Mouse (Mus musculus): ENCODE data around the gene Rasal2. TPM values are rescaled to one million over a fixed set of nuclear protein-coding genes. Genes with fewer than 3 reads are reported as not detected.
"Not testable (repeated sequence)": the region's sequence is repeated elsewhere in the genome, so short reads cannot be mapped to it uniquely, and the experiment has no call there.

Rasal2 gene
- polyA plus RNA-seq, 1 experiment from 2014 or later = 6.2 TPM

DNA sequence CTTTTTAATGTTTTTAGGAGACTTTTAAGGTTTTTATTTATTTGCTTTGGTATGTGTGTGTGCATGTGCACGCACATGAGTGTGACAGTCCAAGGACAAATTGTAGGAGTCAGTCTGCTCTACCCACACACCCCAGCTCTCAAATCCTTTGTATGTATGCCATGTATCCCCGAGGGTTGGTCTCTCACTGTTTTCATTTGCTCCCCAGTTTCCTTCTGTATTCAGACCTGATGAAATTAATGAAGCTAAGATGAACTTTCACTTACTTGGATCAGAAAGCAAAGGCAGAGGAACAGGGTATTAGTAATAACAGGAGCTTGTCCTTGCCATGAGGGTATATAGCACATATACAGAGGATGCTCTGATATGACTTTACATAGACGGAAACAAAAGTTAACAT lies 165.1 kb downstream of the Rasal2 start:
- Histone ChIP-seq H3K9me3 (replicated peaks) (no peaks in the 10 kb centered on the region), H3K4me1 (0 out of 2 replicates have a peak, but pooled peaks cover 4% of the 10 kb centered on the region), H3K36me3 (no peaks in the 10 kb centered on the region), H3K4me3 (no peak overlapping the region), H3K27ac (no peak overlapping the region), H3K27me3 (ENCODE audit: low read depth, poor library complexity, severe bottlenecking) (no peaks in the 10 kb centered on the region)
- 89% methylated on average over 3 of the region's 3 CpGs for WGBS
- no peak for DNase-seq (ENCODE audit: low spot score)

GRCm38 (mm10) chr1:157246779-157247178 lies 165.6 kb downstream of the Rasal2 start:
- no peak overlapping the region for H3K4me3 ChIP-seq
- DNase-seq (ENCODE audit: low spot score) = no peak
- 78% methylated on average over 1 of the region's 1 CpGs for WGBS

DNA sequence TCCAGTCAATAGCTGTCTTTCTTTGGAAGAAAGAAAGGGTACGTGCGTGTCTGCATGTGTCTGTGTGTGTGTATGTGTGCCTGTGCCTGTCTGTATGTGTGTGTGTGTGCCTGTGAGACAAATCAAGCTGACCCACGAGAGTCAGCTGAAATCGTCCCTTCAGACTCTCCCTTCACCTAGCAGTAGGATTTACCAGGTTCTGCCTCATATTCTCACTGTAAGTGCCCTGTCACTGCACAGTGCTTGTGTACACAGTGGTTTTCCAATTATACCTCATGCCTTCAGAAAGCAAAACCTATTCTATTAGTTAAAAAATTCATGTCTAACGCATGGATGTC lies 168.0 kb downstream of the Rasal2 start:
- 81% methylated on average over 5 of the region's 5 CpGs for WGBS
- Histone ChIP-seq H3K4me3 (no peak overlapping the region), H3K27ac (no peak overlapping the region), H3K36me3 (no peaks in the 10 kb centered on the region), H3K9me3 (replicated peaks) (no peaks in the 10 kb centered on the region), H3K4me1 (0 out of 2 replicates have a peak, but pooled peaks cover 4% of the 10 kb centered on the region), H3K27me3 (ENCODE audit: low read depth, poor library complexity, severe bottlenecking) (no peaks in the 10 kb centered on the region)
- DNase-seq (ENCODE audit: low spot score) = no peak

More at GRCm38 (mm10) chr1:157246779-157247178, 165.6 kb downstream of the Rasal2 start:
- no peaks in the 10 kb centered on the region for H3K36me3 ChIP-seq
- 0 out of 2 replicates have a peak, but pooled peaks cover 4% of the 10 kb centered on the region for H3K4me1 ChIP-seq
- no peaks in the 10 kb centered on the region for H3K9me3 ChIP-seq (replicated peaks)
- no peak overlapping the region for H3K27ac ChIP-seq
- no peaks in the 10 kb centered on the region for H3K27me3 ChIP-seq (ENCODE audit: low read depth, poor library complexity, severe bottlenecking)

- no peaks in the 10 kb centered on the region for H3K36me3 ChIP-seq
- H3K4me3 ChIP-seq = no peak overlapping the region
- no peaks in the 10 kb centered on the region for H3K9me3 ChIP-seq (replicated peaks)
- WGBS = 68% methylated on average over 7 of the region's 7 CpGs
- DNase-seq (ENCODE audit: low spot score) = no peak
- H3K27ac ChIP-seq = no peak overlapping the region
- H3K27me3 ChIP-seq (ENCODE audit: low read depth, poor library complexity, severe bottlenecking) = no peaks in the 10 kb centered on the region
- 0 out of 2 replicates have a peak, but pooled peaks cover 4% of the 10 kb centered on the region for H3K4me1 ChIP-seq
These were observed 168.6 kb downstream of the Rasal2 start for GRCm38 (mm10) chr1:157243576-157244452.

DNA sequence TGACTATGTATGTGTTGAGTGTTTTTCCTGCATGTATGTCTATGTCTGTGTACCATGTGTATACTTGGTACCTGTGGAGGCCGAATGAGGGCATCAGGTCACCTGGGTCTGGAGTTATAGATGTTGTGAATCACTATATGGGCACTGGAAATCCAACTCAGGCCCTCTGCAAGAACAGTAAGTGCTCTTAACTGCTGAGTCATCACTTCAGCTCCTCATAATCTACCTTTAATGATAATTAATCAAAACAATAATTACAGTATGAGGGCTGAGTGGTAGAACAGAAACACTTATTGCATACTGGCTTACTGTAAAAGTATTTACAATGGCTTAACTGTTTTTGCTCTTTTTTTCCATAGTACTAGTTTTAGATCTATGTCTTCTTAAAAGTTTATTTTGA lies 172.7 kb downstream of the Rasal2 start:
- Histone ChIP-seq H3K9me3 (replicated peaks) (no peaks in the 10 kb centered on the region), H3K36me3 (no peaks in the 10 kb centered on the region), H3K27me3 (ENCODE audit: low read depth, poor library complexity, severe bottlenecking) (no peaks in the 10 kb centered on the region), H3K4me1 (0 out of 2 replicates have a peak, but pooled peaks cover 4% of the 10 kb centered on the region), H3K27ac (no peak overlapping the region), H3K4me3 (no peak overlapping the region)
- 88% methylated on average over 1 of the region's 1 CpGs for WGBS
- no peak for DNase-seq (ENCODE audit: low spot score)

DNA sequence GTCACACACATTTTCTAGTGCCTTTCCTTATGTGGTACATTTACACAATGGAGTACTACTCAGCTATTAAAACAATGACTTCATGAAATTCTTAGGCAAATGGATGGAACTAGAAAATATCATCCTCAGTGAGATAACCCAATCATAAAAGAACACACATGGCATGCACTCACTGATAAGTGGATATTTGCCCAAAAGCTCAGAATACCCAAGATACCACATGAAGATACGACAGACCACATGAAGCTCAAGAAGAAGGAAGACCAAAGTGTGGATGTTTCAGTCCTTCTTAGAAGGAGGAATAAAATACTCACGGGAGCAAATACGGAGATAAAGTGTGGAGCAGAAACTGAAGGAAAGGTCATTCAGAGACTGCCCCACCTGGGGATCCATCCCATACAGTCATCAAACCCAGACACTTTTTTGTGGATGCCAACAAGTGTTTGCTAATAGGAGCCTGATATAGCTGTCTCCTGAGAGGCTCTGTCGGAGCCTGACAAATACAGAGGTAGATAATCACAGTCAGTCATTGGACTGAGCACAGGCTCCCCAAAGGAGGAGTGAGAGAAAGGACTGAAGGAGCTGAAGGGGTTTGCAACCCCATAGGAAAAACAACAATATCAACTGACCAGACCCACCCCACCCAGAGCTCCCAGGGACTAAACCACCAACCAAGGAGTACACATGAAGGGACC lies 175.6 kb downstream of the Rasal2 start:
- DNase-seq (ENCODE audit: low spot score); H3K27ac ChIP-seq; H3K36me3 ChIP-seq; H3K4me3 ChIP-seq; H3K27me3 ChIP-seq (ENCODE audit: low read depth, poor library complexity, severe bottlenecking); H3K9me3 ChIP-seq (replicated peaks); H3K4me1 ChIP-seq: not testable (repeated sequence)
- 92% methylated on average over 4 of the region's 4 CpGs for WGBS

DNA sequence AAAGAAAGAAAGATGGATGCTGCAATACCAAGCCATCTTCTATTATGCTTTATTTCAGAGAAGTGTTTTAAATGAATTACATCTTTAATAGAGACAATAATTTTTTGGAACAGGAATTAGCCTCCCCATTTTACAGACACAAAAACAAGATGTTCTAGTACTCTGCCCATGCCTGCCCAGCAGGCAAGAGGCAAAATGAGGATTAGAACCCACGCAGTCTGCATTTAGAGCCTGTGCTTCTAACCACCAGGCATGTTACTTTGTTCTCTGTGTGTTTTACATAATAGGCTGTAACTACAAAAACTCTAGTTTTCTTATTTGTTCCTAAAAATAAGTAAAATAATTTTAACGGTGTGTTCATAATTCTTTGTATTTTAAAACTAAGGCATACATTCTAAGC lies 178.9 kb downstream of the Rasal2 start:
- WGBS = 88% methylated on average over 2 of the region's 2 CpGs

DNA sequence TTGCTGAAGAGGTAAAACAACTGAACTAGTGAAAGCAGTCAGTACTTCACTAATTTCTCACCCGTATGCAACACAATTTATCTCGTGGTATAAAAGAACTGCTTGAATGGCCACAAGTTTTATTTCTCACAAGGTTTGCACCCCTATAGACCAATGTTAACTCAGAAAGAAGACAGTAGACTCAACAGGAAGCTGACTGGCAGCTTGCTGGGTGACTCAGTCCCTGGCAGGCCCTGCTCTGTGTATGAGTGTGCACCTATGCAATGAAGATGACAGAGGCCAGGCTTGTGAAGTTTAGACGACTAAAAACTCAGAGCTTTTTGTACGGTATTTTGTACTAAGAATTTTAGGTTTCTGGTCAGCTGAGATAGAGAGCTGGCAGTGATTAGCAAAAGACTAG lies 180.0 kb downstream of the Rasal2 start:
- no peaks in the 10 kb centered on the region for H3K9me3 ChIP-seq (replicated peaks)
- no peak for DNase-seq (ENCODE audit: low spot score)
- 83% methylated on average over 4 of the region's 4 CpGs for WGBS
- H3K4me1 ChIP-seq = peaks cover 7% of the 10 kb centered on the region; the same call in 1 of the 2 replicates
- H3K4me3 ChIP-seq = no peak overlapping the region
- H3K27me3 ChIP-seq (ENCODE audit: low read depth, poor library complexity, severe bottlenecking) = no peaks in the 10 kb centered on the region
- H3K36me3 ChIP-seq = no peaks in the 10 kb centered on the region
- H3K27ac ChIP-seq = no peak overlapping the region

More for the DNA sequence above, 178.9 kb downstream of the Rasal2 start:
- Histone ChIP-seq H3K27me3 (ENCODE audit: low read depth, poor library complexity, severe bottlenecking) (no peaks in the 10 kb centered on the region), H3K4me1 (peaks cover 7% of the 10 kb centered on the region; the same call in 1 of the 2 replicates), H3K9me3 (replicated peaks) (no peaks in the 10 kb centered on the region), H3K4me3 (no peak overlapping the region), H3K27ac (no peak overlapping the region), H3K36me3 (no peaks in the 10 kb centered on the region)
- no peak for DNase-seq (ENCODE audit: low spot score)

GRCm38 (mm10) chr1:157231016-157231415 lies 181.4 kb downstream of the Rasal2 start:
- Histone ChIP-seq H3K27ac (no peak overlapping the region), H3K27me3 (ENCODE audit: low read depth, poor library complexity, severe bottlenecking) (no peaks in the 10 kb centered on the region), H3K9me3 (replicated peaks) (no peaks in the 10 kb centered on the region), H3K4me1 (peaks cover 7% of the 10 kb centered on the region; the same call in 1 of the 2 replicates), H3K36me3 (no peaks in the 10 kb centered on the region), H3K4me3 (no peak overlapping the region)
- DNase-seq (ENCODE audit: low spot score) = no peak
- WGBS = 34% methylated on average over 8 of the region's 8 CpGs

DNA sequence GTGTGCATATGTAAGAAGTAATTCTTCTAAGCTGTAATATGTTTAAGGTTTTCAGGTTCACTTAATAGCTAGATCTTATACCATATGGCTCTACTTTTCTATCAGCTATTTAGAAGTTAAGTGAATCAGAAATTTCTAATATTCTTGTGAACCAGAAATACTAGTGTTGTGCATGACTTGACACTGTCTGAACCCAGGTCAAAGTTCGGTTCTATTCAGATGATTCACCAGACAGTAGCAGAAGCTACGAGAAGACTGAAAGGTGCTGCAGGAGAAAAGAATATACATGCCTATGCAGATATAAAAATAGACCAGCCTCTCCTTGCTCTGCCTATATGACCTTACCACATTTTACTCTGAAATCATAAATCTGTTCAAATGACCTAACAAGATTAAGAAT lies 182.0 kb downstream of the Rasal2 start:
- Histone ChIP-seq H3K27ac (no peak overlapping the region), H3K27me3 (ENCODE audit: low read depth, poor library complexity, severe bottlenecking) (no peaks in the 10 kb centered on the region), H3K4me3 (no peak overlapping the region), H3K36me3 (no peaks in the 10 kb centered on the region), H3K9me3 (replicated peaks) (no peaks in the 10 kb centered on the region), H3K4me1 (peaks cover 7% of the 10 kb centered on the region; the same call in 1 of the 2 replicates)
- DNase-seq (ENCODE audit: low spot score) = no peak
- 81% methylated on average over 2 of the region's 2 CpGs for WGBS

- Histone ChIP-seq H3K27ac (no peak overlapping the region), H3K9me3 (replicated peaks) (no peaks in the 10 kb centered on the region), H3K4me3 (no peak overlapping the region), H3K27me3 (ENCODE audit: low read depth, poor library complexity, severe bottlenecking) (no peaks in the 10 kb centered on the region), H3K36me3 (no peaks in the 10 kb centered on the region), H3K4me1 (no peaks in the 10 kb centered on the region)
- 93% methylated on average over 6 of the region's 6 CpGs for WGBS
- no peak for DNase-seq (ENCODE audit: low spot score)
These were observed 187.4 kb downstream of the Rasal2 start for GRCm38 (mm10) chr1:157225013-157225412.

DNA sequence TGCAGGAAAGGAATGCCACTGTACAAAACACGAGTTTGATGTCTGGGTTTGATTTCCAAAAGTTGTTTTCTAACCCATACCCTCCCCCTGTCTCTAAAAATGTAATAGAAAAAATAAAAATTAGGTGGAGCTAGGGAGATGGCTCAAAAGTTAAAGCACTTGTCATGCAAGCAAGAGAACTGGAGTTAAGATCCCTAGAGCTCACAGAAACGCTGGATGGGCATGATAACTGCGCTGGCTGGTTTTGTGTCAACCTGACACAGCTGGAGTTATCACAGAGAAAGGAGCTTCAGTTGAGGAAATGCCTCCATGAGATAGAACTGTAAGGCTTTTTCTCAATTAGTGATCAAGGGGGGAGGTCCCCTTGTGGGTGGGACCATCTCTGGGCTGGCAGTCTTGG lies 191.5 kb downstream of the Rasal2 start:
- DNase-seq (ENCODE audit: low spot score) = no peak
- H3K9me3 ChIP-seq (replicated peaks) = no peaks in the 10 kb centered on the region
- no peak overlapping the region for H3K27ac ChIP-seq
- no peaks in the 10 kb centered on the region for H3K36me3 ChIP-seq
- no peaks in the 10 kb centered on the region for H3K27me3 ChIP-seq (ENCODE audit: low read depth, poor library complexity, severe bottlenecking)
- no peaks in the 10 kb centered on the region for H3K4me1 ChIP-seq
- no peak overlapping the region for H3K4me3 ChIP-seq
- 87% methylated on average over 3 of the region's 3 CpGs for WGBS

DNA sequence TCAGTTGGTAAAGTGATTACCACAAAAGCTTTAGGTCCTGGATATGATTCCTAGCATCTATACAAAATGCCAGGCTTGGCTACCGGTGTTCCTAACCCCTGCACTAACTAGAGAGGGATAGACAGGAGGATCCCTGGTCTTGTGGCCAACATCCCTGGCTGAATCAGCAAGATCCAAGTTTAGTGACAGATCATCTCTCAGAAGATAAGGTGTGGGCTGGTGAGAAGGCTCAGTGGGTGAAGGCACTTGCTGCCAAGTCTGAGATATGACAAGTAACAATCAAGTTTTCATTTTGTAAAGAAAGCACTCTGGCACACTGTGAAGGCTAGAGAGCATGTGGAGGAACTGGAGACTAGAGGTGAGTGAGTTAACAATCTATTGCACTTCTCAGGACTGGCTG lies 191.9 kb downstream of the Rasal2 start:
- H3K4me3 ChIP-seq = no peak overlapping the region
- DNase-seq (ENCODE audit: low spot score) = no peak
- no peaks in the 10 kb centered on the region for H3K27me3 ChIP-seq (ENCODE audit: low read depth, poor library complexity, severe bottlenecking)
- no peak overlapping the region for H3K27ac ChIP-seq
- H3K4me1 ChIP-seq = no peaks in the 10 kb centered on the region
- 90% methylated on average over 1 of the region's 1 CpGs for WGBS
- H3K36me3 ChIP-seq = no peaks in the 10 kb centered on the region
- H3K9me3 ChIP-seq (replicated peaks) = no peaks in the 10 kb centered on the region
